Mouse (Mus musculus) fibroblast of lung, adult 2 months (primary cell): ENCODE data around the gene Kctd7.

Experiments
- DNase-seq: peaks from one replicate; pipeline ENCODE4 v3.0.0-alpha.2; 2011; ENCODE audit warnings: low read depth

Gene Kctd7

DNA sequence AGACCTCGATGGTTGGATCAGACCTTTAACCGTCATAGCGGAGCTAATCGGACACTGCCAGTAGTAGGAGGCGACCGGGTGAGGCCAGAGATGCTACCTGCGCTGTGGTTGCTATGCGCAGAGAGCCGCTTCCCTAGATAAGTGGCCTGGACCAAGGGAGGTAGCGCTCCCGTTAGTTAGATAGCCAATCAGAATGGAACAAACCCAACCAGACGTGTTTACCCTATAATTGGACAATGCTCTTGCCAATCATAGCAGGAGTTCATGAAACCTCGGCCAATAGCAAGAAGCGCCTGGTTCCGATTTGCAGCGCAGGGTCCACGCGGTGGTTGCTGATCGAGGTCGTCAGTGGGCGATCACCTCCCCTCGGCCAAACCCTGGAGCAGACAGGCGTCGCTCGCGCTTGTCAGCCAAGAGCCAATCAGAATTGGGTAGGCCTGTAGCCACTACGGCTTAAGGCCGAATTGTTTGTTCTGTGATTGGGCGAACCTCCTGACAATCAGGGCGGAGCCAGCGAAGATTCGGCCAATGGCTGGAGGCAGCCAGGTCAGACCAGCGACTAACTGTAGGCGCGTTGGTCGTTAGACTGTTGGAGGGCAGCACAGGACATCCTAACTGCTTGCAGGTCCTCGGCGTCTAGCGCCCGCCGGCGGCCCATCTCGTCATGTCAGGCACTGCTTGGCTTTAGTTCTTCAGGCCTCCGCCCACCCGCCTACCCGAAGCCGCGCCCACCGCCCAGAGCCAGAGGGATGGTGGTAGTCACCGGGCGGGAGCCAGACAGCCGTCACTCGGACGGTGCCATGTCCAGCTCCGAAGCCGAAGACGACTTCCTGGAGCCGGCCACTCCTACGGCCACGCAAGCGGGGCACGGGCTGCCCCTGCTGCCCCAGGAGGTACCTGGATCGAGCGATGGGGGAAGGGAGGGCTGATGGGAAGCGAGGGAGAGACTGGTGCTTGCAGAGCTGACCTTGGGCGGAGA, at the start of gene Kctd7:
Gene Kctd7 (plus strand): TSS at position 528 of the 979 bp plus-strand sequence.
- DNase-seq, result peak; percentile 99

- no peak for DNase-seq
Measured at GRCm38 (mm10) chr5:130096754-130097153, 47.9 kb upstream of the Kctd7 start.

- DNase-seq, result no peak
Measured at GRCm38 (mm10) chr5:130097837-130098236, 46.8 kb upstream of the Kctd7 start.

- no peak for DNase-seq
Measured at GRCm38 (mm10) chr5:130101724-130102123, 42.9 kb upstream of the Kctd7 start.

DNA sequence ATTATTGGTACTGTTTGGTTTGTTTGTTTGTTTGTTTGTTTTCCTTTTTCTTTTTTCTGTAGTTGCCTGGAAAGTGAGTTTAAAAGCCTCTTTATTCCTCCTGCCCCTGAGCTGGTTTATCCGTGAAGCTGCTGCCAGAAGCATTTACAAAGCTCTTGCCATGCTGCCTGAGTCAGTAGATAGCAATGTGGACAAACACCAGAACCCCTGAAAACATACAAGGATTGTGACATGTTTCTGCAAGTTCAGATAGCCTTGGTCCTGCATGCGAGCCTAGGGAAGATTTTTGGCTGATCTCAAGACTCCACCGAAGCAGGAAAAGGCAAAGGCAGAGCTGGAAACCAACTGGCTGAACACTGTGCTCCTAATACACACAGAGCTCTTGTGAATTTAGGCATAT, 35.3 kb upstream of the Kctd7 start:
- DNase-seq, result peak; percentile 63

GRCm38 (mm10) chr5:130110632-130111464, 33.8 kb upstream of the Kctd7 start:
- no peak for DNase-seq

GRCm38 (mm10) chr5:130112653-130113052, 32.0 kb upstream of the Kctd7 start:
- DNase-seq, result no peak

DNA sequence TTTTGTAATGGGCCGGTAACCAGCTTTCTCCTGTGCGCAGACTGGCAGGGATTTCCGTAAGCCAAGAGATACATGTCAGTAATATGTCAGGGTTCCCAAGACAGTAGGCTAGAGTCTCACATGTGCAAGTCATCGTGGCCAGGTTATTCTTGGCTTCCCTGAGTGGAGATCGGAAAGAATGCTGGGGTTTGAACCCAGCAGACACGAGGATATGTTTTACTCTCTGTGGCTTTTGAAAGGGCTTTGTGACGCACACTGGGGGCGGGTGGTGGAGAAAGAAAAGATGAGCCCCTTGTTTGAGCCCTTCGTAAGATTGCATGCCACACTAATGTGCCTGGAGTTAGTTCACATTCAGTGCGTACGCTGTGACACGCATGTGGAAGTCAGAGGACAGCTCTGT, 28.5 kb upstream of the Kctd7 start:
- DNase-seq, result no peak

DNA sequence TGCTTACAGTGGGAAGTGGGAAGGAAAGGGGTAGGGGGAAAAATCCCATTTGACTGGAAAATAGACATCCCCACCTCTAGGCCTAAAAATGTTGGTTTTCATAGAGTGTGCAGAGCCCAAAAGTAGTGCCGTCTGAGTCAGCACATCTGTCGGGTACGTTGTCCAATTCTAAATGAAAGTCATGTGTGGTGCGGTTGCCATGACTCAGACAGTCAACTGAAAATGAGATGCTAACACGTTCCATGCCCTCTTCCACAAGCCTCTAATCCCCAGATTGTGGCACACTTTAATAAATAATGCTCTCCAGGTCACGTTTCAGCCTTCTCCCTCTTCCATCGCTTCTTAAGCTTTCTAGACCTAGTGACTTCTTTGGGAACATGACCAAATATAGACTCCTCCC, 27.8 kb upstream of the Kctd7 start:
- peak; percentile 92 for DNase-seq

- DNase-seq, result no peak
Measured at GRCm38 (mm10) chr5:130117932-130118331, 26.7 kb upstream of the Kctd7 start.

- no peak for DNase-seq
Measured at GRCm38 (mm10) chr5:130119236-130119635, 25.4 kb upstream of the Kctd7 start.

DNA sequence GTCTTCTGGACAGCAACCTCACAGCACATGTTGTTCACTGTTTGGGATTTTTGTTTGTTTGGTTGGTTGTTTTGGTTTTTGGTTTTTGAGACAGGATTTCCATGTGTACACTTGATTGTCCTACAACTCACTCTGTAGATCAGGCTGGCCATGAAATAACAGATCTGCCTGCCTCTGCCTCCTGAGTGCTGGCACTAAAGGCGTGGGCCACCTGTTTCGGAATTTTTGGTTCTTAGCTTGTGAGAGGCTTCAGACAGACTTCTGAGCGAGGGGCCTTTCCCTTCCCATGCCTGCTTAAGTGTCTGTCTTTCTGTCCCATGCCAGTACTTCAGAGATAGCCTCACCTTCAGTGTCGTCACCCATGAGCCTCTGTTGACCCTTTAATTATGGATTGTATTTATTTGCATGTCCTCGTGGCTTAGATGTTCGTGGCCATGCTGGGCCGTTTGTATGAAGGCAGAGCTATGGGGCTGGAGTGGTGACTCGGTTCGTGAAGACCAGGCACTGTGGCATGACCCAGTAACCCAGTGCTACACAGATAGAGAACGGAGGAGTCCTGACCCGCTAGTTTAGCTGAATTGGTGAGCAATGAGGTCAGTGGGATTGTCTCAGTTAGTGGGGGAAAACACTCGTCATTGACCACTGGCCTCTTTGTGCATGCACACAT, 24.5 kb upstream of the Kctd7 start:
- no peak for DNase-seq

GRCm38 (mm10) chr5:130120904-130121303, 23.8 kb upstream of the Kctd7 start:
- DNase-seq, result no peak

GRCm38 (mm10) chr5:130122355-130122754, 22.3 kb upstream of the Kctd7 start:
- DNase-seq, result no peak

- DNase-seq, result no peak
Measured at GRCm38 (mm10) chr5:130124271-130124670, 20.4 kb upstream of the Kctd7 start.

DNA sequence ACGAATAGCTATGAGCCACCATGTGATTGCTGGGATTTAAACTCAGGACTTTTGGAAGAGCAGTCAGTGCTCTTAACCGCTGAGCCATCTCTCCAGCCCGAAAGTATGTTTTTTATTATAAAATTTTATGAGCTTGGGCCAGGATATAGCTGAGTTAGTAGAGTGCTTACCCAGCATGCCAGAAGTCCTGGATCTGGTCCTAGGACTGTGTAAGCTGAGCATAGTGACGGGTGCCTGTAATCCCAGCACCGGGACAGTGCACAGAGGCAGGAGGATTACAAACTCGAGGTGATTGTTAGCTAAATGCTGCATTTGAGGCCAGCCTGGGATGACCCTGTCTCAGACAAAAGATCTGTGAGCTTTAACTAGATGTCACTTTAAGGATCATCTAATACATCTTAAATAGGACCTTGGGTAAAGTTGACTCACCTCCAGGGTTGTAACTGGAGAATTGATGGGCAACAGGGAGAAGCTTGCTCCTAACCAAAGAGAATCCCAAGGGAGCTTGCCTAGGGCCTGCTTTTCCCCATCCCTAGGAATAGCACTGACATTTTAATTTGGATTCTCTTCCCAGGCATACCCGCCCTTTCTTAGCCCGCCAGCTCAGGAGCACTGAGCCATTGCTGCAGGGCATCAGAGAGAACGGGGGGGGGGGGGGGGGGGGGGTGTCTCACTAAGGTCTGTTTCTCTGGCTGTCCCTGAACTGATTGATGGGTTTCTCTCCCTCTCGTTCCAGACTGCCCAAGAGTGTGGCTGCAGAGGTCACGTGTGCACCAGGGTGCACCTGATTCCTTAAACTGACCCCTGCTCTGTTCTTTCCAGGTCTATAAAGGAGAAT, 15.8 kb upstream of the Kctd7 start:
- no peak for DNase-seq

GRCm38 (mm10) chr5:130129524-130129793, 15.2 kb upstream of the Kctd7 start:
- DNase-seq, result no peak

DNA sequence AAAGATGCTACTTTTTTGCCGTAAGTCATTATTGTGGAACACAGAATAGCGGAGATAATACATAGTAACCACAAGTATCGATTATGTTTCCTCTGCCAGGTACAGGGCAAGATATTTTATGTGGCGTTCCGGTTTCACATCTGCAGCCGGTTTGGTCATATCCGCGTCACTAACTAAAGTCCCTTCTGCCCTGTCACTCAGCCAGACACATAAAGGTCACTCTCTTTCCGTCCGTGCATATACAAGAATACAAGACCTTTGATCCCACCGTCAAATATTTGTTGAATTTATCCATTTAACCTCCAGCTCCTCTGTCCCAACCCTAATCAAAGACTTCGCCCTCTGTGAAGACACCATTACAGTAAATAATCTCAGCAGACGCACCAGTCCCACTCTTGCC, 8.1 kb upstream of the Kctd7 start:
- DNase-seq, result no peak

GRCm38 (mm10) chr5:130139393-130139792, 5.3 kb upstream of the Kctd7 start:
- DNase-seq, result no peak

GRCm38 (mm10) chr5:130141138-130141537, 3.5 kb upstream of the Kctd7 start:
- no peak for DNase-seq

- no peak for DNase-seq
Measured at GRCm38 (mm10) chr5:130142041-130142440, 2.6 kb upstream of the Kctd7 start.

- no peak for DNase-seq
Measured at GRCm38 (mm10) chr5:130143101-130143500, 1.6 kb upstream of the Kctd7 start.
